Mouse (Mus musculus) cerebellum, postnatal 14 days (tissue): ENCODE measurements at regions not wholly inside any gene's neighbourhood (a gene's known extent, or its start where the extent isn't known, plus 50 kb on each side); places are given as distances from the start of the nearest gene placed in this dataset.

Experiments used
- DNase-seq, 2 experiments: peaks; one replicate each; pipeline ENCODE4 v3.0.0; 2021; ENCODE audit warnings: mixed read lengths in 2 of 2

DNA sequence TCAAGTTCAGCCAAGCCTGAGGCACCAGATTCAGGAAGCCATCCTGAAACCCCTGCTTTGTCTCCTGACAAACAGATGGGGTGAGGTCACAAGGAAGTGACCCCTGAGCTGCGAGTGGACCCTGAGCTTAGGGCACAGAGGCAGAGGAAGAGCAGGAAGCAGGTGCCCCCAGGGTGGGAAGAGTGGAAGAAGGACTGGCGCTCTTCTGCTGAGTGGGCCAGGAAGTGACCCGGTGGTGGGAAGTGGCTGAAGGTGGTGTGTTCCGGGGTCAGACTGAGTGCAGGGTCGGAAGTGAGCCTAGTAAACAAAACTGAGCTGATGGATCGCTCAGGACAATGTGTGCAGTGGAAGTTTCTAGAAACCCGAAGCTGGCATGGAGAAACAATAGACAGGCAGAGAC lies 57.2 kb upstream of the Unc5b start:
- DNase-seq = no peak

DNA sequence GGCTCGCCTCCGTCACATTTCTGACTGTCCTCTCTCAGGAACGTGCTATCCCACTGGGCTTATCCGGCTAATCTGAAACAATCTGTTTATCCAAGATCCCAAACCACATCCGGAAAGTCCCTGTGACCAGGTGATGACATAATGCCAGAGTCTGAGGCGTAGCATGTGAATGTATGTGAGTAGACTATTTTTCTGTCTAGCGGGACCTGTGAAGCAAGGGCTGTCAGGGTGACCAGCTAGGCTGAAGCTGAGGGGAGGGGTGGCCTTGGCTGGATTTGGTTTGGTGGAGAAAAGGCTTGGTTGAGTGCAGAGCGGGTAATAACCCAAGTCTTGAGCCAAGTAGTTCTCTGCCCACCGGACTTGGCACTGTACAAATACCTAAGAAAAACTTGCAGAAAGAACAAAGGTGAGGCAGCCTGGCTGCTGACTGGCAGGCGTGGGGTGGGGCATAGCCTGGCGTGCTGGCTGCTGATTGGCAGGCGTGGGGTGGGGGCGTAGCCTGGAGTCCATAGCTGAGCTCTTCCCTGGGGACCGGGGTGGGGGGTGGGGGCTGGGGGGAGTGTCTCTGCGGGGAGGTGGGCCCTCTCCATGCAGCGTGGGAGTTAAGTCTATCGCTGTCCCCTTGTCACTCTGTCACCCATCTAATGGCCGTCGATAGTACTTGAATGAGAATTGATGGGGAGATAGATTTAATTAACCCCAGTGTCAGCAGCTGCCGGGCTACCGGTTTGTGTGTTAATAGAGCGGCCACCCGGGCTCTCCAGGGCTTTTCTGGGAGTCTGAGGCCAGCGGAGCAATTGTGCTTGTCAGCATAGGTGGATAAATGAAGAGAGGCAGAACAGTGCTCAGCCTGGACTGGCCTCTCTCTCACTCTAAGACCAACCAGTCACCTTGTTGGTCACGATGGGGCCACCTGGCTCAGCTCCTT lies 54.2 kb upstream of the Unc5b start:
- peak in 1 of 2 experiments; percentile 20 for DNase-seq

DNA sequence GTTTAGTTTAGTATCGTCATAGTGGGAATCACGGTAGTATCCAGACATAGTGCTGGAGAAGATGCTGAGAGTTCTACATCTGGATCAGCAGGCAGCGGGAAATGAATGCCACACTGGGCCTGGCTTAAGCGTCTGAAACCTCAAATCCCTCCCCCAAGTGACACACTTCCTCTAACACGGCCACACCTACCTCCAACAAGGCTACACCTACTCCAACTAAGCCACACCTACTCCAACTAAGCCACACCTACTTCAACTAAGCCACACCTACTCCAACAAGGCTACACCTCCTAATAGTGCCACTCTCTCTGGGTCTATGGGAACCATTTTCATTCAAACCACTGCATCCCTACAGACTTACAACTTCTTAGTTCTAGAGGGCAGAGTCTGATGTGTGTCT lies 53.4 kb upstream of the Unc5b start:
- no peak for DNase-seq
